Mouse (Mus musculus) cerebellum, adult 9-11 months (tissue): ENCODE results near the gene Tbata.

Experiments used
- DNase-seq: peaks from one replicate; pipeline ENCODE4 v3.0.0; 2022

Gene Tbata

DNA sequence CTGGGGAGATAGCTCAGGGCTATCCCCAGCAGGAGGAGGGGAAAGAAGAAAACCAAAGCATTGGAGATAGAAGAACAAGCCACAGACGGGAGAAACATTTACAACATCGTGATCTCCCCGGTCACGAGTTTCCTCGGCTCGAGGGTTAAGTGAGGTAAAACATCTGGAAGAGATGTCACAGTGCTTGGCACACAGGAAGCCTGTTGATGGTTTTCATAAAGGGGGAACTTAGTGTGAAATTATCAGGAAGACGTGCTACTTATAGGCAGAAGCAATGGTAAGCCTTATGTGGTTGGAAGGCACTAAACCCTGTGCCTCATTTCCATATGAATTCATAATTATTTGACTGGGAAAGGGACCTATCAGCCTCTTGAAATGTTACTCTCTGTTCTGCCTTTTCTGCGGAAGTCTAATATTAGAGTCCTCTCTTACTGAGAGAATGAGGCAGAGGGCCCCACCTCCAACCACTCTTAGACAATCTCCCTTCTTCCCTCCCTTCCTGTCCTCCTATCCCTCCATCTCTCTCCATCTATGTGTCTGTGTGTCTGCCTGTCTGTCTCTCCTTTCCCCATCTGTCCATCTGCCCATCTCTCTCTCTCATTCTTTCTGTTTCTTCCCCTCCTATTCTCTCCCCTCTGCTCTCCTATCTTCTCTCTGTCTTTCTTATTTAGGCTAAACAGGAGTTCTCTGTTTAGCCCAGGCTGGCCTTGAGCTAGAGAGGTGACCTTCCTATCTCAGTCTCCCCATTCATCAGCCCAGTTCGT, 4.2 kb upstream of the Tbata start:
- no peak for DNase-seq

DNA sequence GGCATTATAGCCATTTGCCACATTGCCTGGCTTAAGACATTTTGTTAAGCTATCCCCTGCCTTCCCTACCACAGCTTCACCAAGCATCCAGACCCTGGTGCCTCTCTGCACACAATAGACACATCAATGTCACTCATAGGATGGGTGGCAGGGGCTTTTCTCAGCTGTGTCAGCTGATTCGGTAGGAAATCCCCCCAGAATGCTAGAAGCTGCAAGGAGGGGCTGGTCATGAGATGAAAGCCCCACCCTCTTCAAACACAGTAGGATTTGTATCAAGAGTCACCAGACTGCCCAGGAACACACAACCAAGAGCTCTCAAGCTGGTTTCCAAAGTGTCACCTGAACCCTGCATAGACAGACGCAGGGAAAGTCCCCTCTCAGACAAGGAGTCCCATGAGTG, 3.4 kb upstream of the Tbata start:
- DNase-seq: no peak

- no peak for DNase-seq
Observed at GRCm38 (mm10) chr10:61172496-61172895, 742 bp downstream of the Tbata start.

- DNase-seq: peak; percentile 67
Observed at GRCm38 (mm10) chr10:61174711-61175441, 3.1 kb downstream of the Tbata start.

GRCm38 (mm10) chr10:61175442-61176204, 3.9 kb downstream of the Tbata start:
- peak; percentile 92 for DNase-seq

- DNase-seq: peak; percentile 67
Observed at GRCm38 (mm10) chr10:61176221-61176790, 4.6 kb downstream of the Tbata start.

- DNase-seq: peak; percentile 59
Observed at GRCm38 (mm10) chr10:61177751-61178150, 6.0 kb downstream of the Tbata start.

- DNase-seq: no peak
Observed at GRCm38 (mm10) chr10:61178687-61179086, 6.9 kb downstream of the Tbata start.

DNA sequence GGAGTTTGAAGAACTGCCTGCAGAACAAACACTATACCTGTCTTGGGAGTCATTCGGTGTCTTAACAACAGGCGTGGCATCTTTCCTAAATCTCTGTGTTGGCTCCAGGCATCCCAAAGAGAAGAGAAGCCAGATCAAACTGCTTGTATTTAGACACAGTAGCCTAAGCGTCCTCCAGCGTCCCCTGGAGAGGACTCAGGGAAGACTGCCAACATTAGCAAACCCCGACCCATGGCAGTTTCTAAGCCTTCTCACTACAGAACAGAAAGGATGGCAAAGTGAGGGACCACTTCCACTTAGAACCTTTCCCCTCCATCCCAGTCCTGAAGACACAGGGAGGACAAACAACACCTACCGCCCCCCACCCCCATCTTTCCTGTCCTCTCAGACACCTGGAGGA, 8.2 kb downstream of the Tbata start:
- DNase-seq: no peak

- no peak for DNase-seq
Observed at GRCm38 (mm10) chr10:61187001-61187400, 15.2 kb downstream of the Tbata start.

GRCm38 (mm10) chr10:61188010-61188409, 16.3 kb downstream of the Tbata start:
- DNase-seq: no peak

- no peak for DNase-seq
Observed at GRCm38 (mm10) chr10:61194611-61195010, 22.9 kb downstream of the Tbata start.

DNA sequence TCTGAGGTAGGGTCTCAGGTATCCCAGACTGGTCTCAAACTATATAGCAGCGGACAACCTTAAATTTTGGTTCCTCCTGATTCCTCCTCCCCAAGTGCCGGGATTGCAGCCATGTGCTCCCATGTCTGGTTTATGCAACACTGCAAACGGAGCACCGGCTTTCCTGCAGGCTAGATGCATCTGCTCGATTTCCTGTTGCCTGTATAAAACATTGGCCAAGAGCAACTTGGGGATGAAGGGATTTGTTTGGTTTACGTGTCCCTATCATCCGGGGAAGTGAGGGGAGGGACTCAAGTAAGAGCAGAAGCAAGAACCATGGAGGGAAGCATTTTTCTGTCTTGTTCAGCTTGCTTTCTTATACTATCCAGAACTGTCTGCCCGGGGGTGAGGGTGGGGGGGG, 23.5 kb downstream of the Tbata start:
- no peak for DNase-seq

GRCm38 (mm10) chr10:61195718-61196291, 24.1 kb downstream of the Tbata start:
- DNase-seq: no peak

DNA sequence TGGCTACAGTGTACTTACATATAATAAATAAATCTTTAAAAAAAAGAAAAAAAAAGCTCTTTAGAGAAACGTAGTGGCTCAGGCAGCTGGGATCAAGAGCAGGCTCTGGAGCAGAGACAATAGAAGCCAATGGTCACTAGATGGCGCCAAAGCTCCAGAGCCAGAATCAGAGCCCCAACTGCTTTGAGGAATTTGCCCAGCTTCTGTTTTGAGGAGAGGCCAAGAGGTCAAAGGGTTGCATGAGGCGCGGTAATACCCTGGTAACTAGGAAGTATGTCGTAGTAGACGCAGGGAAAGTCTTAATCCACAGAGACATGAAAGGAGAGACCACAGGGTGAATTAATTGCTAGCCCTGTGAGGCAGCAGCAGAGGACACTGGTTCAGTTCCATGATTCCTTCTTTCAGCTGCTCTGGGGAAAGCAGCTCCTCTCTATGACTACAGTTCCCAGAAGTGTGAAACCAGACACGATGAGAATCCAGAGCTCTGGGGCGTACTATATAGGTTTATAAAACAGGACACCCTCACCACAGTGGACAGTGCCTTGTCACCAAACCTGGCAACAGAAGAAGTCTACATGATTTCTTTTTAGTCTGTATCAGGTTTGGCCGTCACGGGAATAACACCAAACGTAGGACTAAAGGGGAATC, 27.9 kb downstream of the Tbata start:
- peak; percentile 57 for DNase-seq

- DNase-seq: no peak
Observed at GRCm38 (mm10) chr10:61200232-61200820, 28.6 kb downstream of the Tbata start.

- no peak for DNase-seq
Observed at GRCm38 (mm10) chr10:61200998-61201397, 29.2 kb downstream of the Tbata start.

- DNase-seq: no peak
Observed at GRCm38 (mm10) chr10:61201596-61202318, 30.0 kb downstream of the Tbata start.

- DNase-seq: no peak
Observed at GRCm38 (mm10) chr10:61203930-61204329, 32.2 kb downstream of the Tbata start.

DNA sequence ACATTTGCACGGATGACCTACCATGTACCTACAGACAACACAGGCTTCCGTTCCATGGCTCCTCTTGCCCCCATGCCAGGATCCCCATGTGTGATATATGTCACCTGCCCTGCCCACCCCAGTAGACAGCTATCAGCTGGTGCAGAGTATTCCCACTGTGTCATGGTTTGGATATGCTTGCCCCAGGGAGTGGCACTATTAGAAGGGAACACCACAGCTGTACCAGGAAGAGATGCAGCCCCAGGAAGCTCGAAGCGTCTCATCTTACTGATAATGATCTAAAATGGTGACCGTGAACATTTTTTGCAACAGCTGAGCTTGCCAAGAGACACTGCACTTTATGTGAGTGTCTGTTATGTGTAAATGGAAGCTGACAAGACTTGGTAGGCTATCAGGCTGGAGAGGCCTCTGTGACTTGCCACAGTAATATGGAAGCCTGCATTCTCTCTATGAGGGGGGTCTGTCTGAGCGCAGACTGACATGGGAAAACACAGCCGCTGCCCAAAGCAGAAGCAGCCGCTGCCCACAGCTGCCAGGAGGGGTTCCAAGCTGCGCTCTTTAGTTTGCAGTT, 36.4 kb downstream of the Tbata start:
- no peak for DNase-seq

DNA sequence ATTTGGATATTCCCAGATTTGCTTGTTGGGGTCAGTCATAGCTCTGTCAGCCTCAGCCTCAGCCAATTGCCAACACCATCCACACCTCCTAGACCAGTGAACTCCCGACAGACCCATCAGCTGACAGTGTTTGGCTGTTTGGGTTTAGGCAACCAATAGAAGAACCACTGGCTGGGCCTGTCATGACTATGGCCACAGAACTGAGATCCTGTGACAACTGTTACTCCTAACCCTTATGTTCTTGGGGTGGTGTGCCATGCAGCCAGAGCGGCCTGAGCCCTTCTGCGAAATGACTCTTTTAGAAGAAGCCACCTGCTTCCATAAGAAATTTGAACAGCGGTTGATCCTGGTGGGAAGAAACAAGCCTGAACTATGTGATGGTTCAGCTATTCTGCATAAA, 39.4 kb downstream of the Tbata start:
- no peak for DNase-seq
